Mouse (Mus musculus) forebrain, embryonic 16.5 days (tissue): ENCODE measurements around the gene Hadha. TPM values are rescaled to one million over a fixed set of nuclear protein-coding genes. Genes with fewer than 3 reads are reported as not detected.

ENCODE experiments used
- ATAC-seq: fragments of 200-750 bp; cut with Nextera tagmentation; 2 replicates; pipeline ENCODE4 v1.8.0; 2017; ENCODE audit warnings: mild to moderate bottlenecking, moderate library complexity
- H3K27ac ChIP-seq: fragments of 300-500 bp; sonication (generic); 2 replicates; pipeline ENCODE4 v1.5.1; 2014; ENCODE audit warnings: low read length, control low read depth
- H3K27me3 ChIP-seq: fragments of 300-500 bp; sonication (generic); replicated peaks from 2 replicates; pipeline ENCODE4 v1.6.1; 2014; ENCODE audit warnings: low read length; ENCODE audit not compliant: control insufficient read depth, insufficient read depth
- H3K36me3 ChIP-seq: fragments of 300-500 bp; sonication (generic); 2 replicates; pipeline ENCODE4 v1.6.1; 2014; ENCODE audit not compliant: control insufficient read depth, insufficient read depth
- H3K4me1 ChIP-seq: fragments of 300-500 bp; sonication (generic); replicated peaks from 2 replicates; pipeline ENCODE4 v1.6.1; 2014; ENCODE audit warnings: low read length; ENCODE audit not compliant: control insufficient read depth, insufficient read depth
- H3K4me2 ChIP-seq: fragments of 300-500 bp; sonication (generic); 2 replicates; pipeline ENCODE4 v1.6.1; 2014; ENCODE audit warnings: mild to moderate bottlenecking, low read length, control low read depth
- H3K4me3 ChIP-seq: fragments of 300-500 bp; sonication (generic); replicated peaks from 2 replicates; pipeline ENCODE4 v1.5.1; 2014; ENCODE audit warnings: mild to moderate bottlenecking, low read length, control low read depth
- H3K9ac ChIP-seq: fragments of 300-500 bp; sonication (generic); replicated peaks from 2 replicates; pipeline ENCODE4 v1.6.1; 2014; ENCODE audit warnings: low read depth, low read length, control low read depth
- H3K9me3 ChIP-seq: fragments of 300-500 bp; sonication (generic); 2 replicates; pipeline ENCODE4 v1.6.1; 2016; ENCODE audit warnings: low read length; ENCODE audit not compliant: control insufficient read depth
- WGBS: fragments of 180-500 bp; shearing (Covaris S2); extraction: QIAGEN DNeasy Blood & Tissue Kit; methylation state at CpG from one replicate; pipeline ENCODE4 v1.1.7; 2014; 5-methylcytosine and 5-hydroxymethylcytosine counted together
- polyA plus RNA-seq: library from polyadenylated mRNA; unstranded; fragments of >200 nt; fragmentation: Nextera tagmentation; extraction: Ambion mirVana; gene quantifications from 2 replicates; pipeline ENCODE4 v1.2.1, GENCODE M21; 2015

Hadha gene
- 76.0 and 80.7 TPM in 2 replicates for polyA plus RNA-seq

- WGBS = under 1% methylated on average over 52 of the region's 53 CpGs
- H3K9ac ChIP-seq = peak within 1 kb of the TSS; percentile 80
- H3K4me1 ChIP-seq = peaks cover 22% of the 10 kb centered on the region
- ATAC-seq = peak; percentile 94
- H3K27ac ChIP-seq = peak within 1 kb of the TSS; percentile 80
- H3K27me3 ChIP-seq = no peaks in the 10 kb centered on the region
- H3K9me3 ChIP-seq = no peaks in the 10 kb centered on the region
- no peaks in the 10 kb centered on the region for H3K36me3 ChIP-seq
- H3K4me3 ChIP-seq = peak within 1 kb of the TSS; percentile 73
- peak within 1 kb of the TSS; percentile 94 for H3K4me2 ChIP-seq
These were observed at the start of gene Hadha, which contains the start of gene Hadhb for GRCm38 (mm10) chr5:30154474-30155394. Gene Hadha (minus strand): TSS chr5:30155162. Gene Hadhb (plus strand): TSS chr5:30155248.

- Histone ChIP-seq H3K27me3 (no peaks in the 10 kb centered on the region), H3K4me1 (no peaks in the 10 kb centered on the region), H3K4me2 (no peak overlapping the region), H3K27ac (no peak overlapping the region), H3K9me3 (no peaks in the 10 kb centered on the region), H3K9ac (no peak overlapping the region), H3K4me3 (no peak overlapping the region), H3K36me3 (no peaks in the 10 kb centered on the region)
- ATAC-seq = no peak
- 50% methylated on average over 1 of the region's 1 CpGs for WGBS
These were observed 49.5 kb upstream of the Hadha start for GRCm38 (mm10) chr5:30204441-30204840.

GRCm38 (mm10) chr5:30203216-30203885 lies 48.4 kb upstream of the Hadha start:
- no peak for ATAC-seq

GRCm38 (mm10) chr5:30202221-30202620 lies 47.3 kb upstream of the Hadha start:
- H3K4me3 ChIP-seq = no peak overlapping the region
- no peaks in the 10 kb centered on the region for H3K36me3 ChIP-seq
- H3K9me3 ChIP-seq = no peaks in the 10 kb centered on the region
- 93% methylated on average over 7 of the region's 7 CpGs for WGBS
- H3K27me3 ChIP-seq = no peaks in the 10 kb centered on the region
- H3K27ac ChIP-seq = no peak overlapping the region
- ATAC-seq = no peak
- H3K9ac ChIP-seq = no peak overlapping the region
- H3K4me1 ChIP-seq = no peaks in the 10 kb centered on the region
- H3K4me2 ChIP-seq = no peak overlapping the region

More at GRCm38 (mm10) chr5:30203216-30203885, 48.4 kb upstream of the Hadha start:
- H3K36me3 ChIP-seq = no peaks in the 10 kb centered on the region
- no peak overlapping the region for H3K9ac ChIP-seq
- no peak overlapping the region for H3K27ac ChIP-seq
- WGBS = 80% methylated on average over 10 of the region's 10 CpGs
- H3K4me1 ChIP-seq = no peaks in the 10 kb centered on the region
- no peak overlapping the region for H3K4me3 ChIP-seq
- H3K9me3 ChIP-seq = no peaks in the 10 kb centered on the region
- no peaks in the 10 kb centered on the region for H3K27me3 ChIP-seq
- H3K4me2 ChIP-seq = no peak overlapping the region

GRCm38 (mm10) chr5:30201521-30201920 lies 46.6 kb upstream of the Hadha start:
- H3K4me2 ChIP-seq = no peak overlapping the region
- no peak overlapping the region for H3K27ac ChIP-seq
- 50% methylated on average over 5 of the region's 5 CpGs for WGBS
- H3K36me3 ChIP-seq = no peaks in the 10 kb centered on the region
- peak; percentile 80 for ATAC-seq
- H3K4me3 ChIP-seq = no peak overlapping the region
- no peaks in the 10 kb centered on the region for H3K27me3 ChIP-seq
- no peaks in the 10 kb centered on the region for H3K4me1 ChIP-seq
- H3K9me3 ChIP-seq = no peaks in the 10 kb centered on the region
- H3K9ac ChIP-seq = no peak overlapping the region

GRCm38 (mm10) chr5:30198257-30198656 lies 43.3 kb upstream of the Hadha start:
- ATAC-seq = no peak
- H3K27ac ChIP-seq = no peak overlapping the region
- H3K9ac ChIP-seq = no peak overlapping the region
- no peaks in the 10 kb centered on the region for H3K9me3 ChIP-seq
- no peaks in the 10 kb centered on the region for H3K4me1 ChIP-seq
- no peak overlapping the region for H3K4me3 ChIP-seq
- no peaks in the 10 kb centered on the region for H3K36me3 ChIP-seq
- H3K4me2 ChIP-seq = no peak overlapping the region
- H3K27me3 ChIP-seq = no peaks in the 10 kb centered on the region
- 78% methylated on average over 7 of the region's 7 CpGs for WGBS

GRCm38 (mm10) chr5:30195340-30195739 lies 40.4 kb upstream of the Hadha start:
- no peak overlapping the region for H3K9ac ChIP-seq
- H3K27ac ChIP-seq = no peak overlapping the region
- 93% methylated on average over 5 of the region's 5 CpGs for whole genome bisulfite sequencing
- no peak overlapping the region for H3K4me3 ChIP-seq
- H3K36me3 ChIP-seq = no peaks in the 10 kb centered on the region
- no peaks in the 10 kb centered on the region for H3K27me3 ChIP-seq
- no peaks in the 10 kb centered on the region for H3K9me3 ChIP-seq
- no peaks in the 10 kb centered on the region for H3K4me1 ChIP-seq
- no peak for ATAC-seq
- no peak overlapping the region for H3K4me2 ChIP-seq

- no peaks in the 10 kb centered on the region for H3K27me3 ChIP-seq
- H3K9ac ChIP-seq = no peak overlapping the region
- WGBS = 76% methylated on average over 1 of the region's 1 CpGs
- H3K9me3 ChIP-seq = no peaks in the 10 kb centered on the region
- no peak overlapping the region for H3K4me2 ChIP-seq
- no peak overlapping the region for H3K4me3 ChIP-seq
- no peak overlapping the region for H3K27ac ChIP-seq
- H3K36me3 ChIP-seq = peaks cover 7% of the 10 kb centered on the region; the same call in 1 of the 2 replicates
- ATAC-seq = no peak
- no peaks in the 10 kb centered on the region for H3K4me1 ChIP-seq
These were observed 37.5 kb upstream of the Hadha start for GRCm38 (mm10) chr5:30192452-30192851.

GRCm38 (mm10) chr5:30187687-30188485 lies 32.9 kb upstream of the Hadha start:
- ATAC-seq = no peak
- 95% methylated on average over 12 of the region's 12 CpGs for WGBS
- Histone ChIP-seq H3K4me1 (no peaks in the 10 kb centered on the region), H3K9ac (no peak overlapping the region), H3K27me3 (no peaks in the 10 kb centered on the region), H3K9me3 (no peaks in the 10 kb centered on the region), H3K4me3 (no peak overlapping the region), H3K36me3 (peaks cover 19% of the 10 kb centered on the region), H3K4me2 (no peak overlapping the region), H3K27ac (no peak overlapping the region)
